Mouse (Mus musculus) forebrain, embryonic 14.5 days (tissue): ENCODE measurements around the gene St6gal1. TPM values are rescaled to one million over a fixed set of nuclear protein-coding genes. Genes with fewer than 3 reads are reported as not detected.
A peak's percentile ranks its signal among the peaks of the same experiment; 100 is the strongest.

ENCODE experiments used
- ATAC-seq: fragments of 200-750 bp; cut with Nextera tagmentation; 2 replicates; pipeline ENCODE4 v1.8.0; 2017; ENCODE audit warnings: mild to moderate bottlenecking, moderate library complexity
- DNase-seq: peaks from one replicate; pipeline ENCODE4 v3.0.0-alpha.2; 2015; ENCODE audit warnings: low spot score
- H3K27ac ChIP-seq: fragments of 300-500 bp; sonication (generic); 2 replicates; pipeline ENCODE4 v1.5.1; 2014; ENCODE audit warnings: low read depth, mild to moderate bottlenecking, control low read depth, low read length, moderate library complexity
- H3K27me3 ChIP-seq: fragments of 300-500 bp; sonication (generic); replicated peaks from 2 replicates; pipeline ENCODE4 v1.6.1; 2014; ENCODE audit warnings: low read length, control low read depth, mixed read lengths; ENCODE audit not compliant: control insufficient read depth, insufficient read depth
- H3K36me3 ChIP-seq: fragments of 300-500 bp; sonication (generic); 2 replicates; pipeline ENCODE4 v1.6.1; 2014; ENCODE audit warnings: low read length, control low read depth; ENCODE audit not compliant: control insufficient read depth, insufficient read depth
- H3K4me1 ChIP-seq: fragments of 300-500 bp; sonication (generic); 2 replicates; pipeline ENCODE4 v1.6.1; 2014; ENCODE audit warnings: antibody characterized with exemption, low read length, control low read depth; ENCODE audit not compliant: control insufficient read depth, insufficient read depth
- H3K4me2 ChIP-seq: fragments of 300-500 bp; sonication (generic); 2 replicates; pipeline ENCODE4 v1.6.1; 2014; ENCODE audit warnings: mild to moderate bottlenecking, control low read depth, low read length
- H3K4me3 ChIP-seq: fragments of 300-500 bp; sonication (generic); 2 replicates; pipeline ENCODE4 v1.5.1; 2014; ENCODE audit warnings: low read depth, low read length, control low read depth
- H3K9ac ChIP-seq: fragments of 300-500 bp; sonication (generic); 2 replicates; pipeline ENCODE4 v1.6.1; 2014; ENCODE audit warnings: mild to moderate bottlenecking, low read length, control low read depth, moderate library complexity
- H3K9me3 ChIP-seq: fragments of 300-500 bp; sonication (generic); replicated peaks from 2 replicates; pipeline ENCODE4 v1.6.1; 2016; ENCODE audit warnings: low read length, control low read depth, mixed read lengths; ENCODE audit not compliant: control insufficient read depth
- WGBS: fragments of 180-500 bp; shearing (Covaris S2); extraction: QIAGEN DNeasy Blood & Tissue Kit; methylation state at CpG from one replicate; pipeline ENCODE4 v1.1.7; 2014; 5-methylcytosine and 5-hydroxymethylcytosine counted together
- polyA plus RNA-seq: library from polyadenylated mRNA; unstranded; fragments of >200 nt; fragmentation: Nextera tagmentation; extraction: Ambion mirVana; gene quantifications from 2 replicates; pipeline ENCODE4 v1.2.1, GENCODE M21; 2014

Gene St6gal1
- polyA plus RNA-seq, 1 experiment from 2014 or later = 46.0 TPM

GRCm38 (mm10) chr16:23305830-23306623 is 81.5 kb downstream of the St6gal1 start:
- H3K27me3 ChIP-seq = no peaks in the 10 kb centered on the region
- H3K4me1 ChIP-seq = no peaks in the 10 kb centered on the region
- no peak for ATAC-seq
- 68% methylated on average over 10 of the region's 10 CpGs for WGBS
- DNase-seq = no peak
- H3K9ac ChIP-seq = no peak overlapping the region
- H3K36me3 ChIP-seq = no peaks in the 10 kb centered on the region
- no peak overlapping the region for H3K4me3 ChIP-seq
- no peak overlapping the region for H3K27ac ChIP-seq
- H3K9me3 ChIP-seq = no peaks in the 10 kb centered on the region
- no peak overlapping the region for H3K4me2 ChIP-seq

GRCm38 (mm10) chr16:23307142-23307968 is 82.8 kb downstream of the St6gal1 start:
- Histone ChIP-seq H3K4me1 (no peaks in the 10 kb centered on the region), H3K36me3 (no peaks in the 10 kb centered on the region), H3K9ac (no peak overlapping the region), H3K27me3 (no peaks in the 10 kb centered on the region), H3K4me3 (no peak overlapping the region), H3K4me2 (no peak overlapping the region), H3K9me3 (no peaks in the 10 kb centered on the region), H3K27ac (no peak overlapping the region)
- ATAC-seq = peak; percentile 48; the same call in 1 of the 2 replicates
- WGBS = 57% methylated on average over 12 of the region's 12 CpGs
- DNase-seq = no peak

DNA sequence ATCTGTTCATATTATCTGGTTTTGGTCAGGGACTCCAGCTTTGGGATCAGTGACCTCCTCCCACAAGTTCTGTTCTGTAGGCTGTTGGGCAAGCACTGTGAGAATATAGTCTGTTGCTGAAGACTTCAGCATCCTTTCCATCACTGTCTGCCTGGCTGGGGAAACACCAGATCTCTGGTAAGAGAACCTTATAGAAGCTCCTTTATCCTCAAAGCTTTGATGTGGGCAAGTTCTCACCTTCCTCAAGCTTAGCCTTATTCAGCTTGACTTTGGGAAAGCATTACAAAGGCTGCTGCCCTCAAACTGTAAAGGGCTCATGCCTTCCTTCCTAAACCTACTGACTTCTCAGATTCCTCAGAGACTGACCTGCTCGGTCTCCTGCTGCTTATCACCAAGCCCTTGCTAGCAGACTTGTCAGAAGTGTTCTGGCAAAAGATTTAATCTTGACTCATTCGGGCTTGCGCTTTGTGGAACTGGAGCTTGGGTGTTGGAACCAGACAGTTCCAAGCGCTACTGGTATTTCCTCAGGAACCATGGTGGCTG is 83.5 kb downstream of the St6gal1 start:
- ATAC-seq = no peak
- H3K9ac ChIP-seq = no peak overlapping the region
- H3K4me3 ChIP-seq = no peak overlapping the region
- H3K4me2 ChIP-seq = no peak overlapping the region
- DNase-seq = no peak
- H3K9me3 ChIP-seq = no peaks in the 10 kb centered on the region
- H3K27ac ChIP-seq = no peak overlapping the region
- H3K36me3 ChIP-seq = no peaks in the 10 kb centered on the region
- H3K27me3 ChIP-seq = no peaks in the 10 kb centered on the region
- 80% methylated on average over 4 of the region's 4 CpGs for WGBS
- no peaks in the 10 kb centered on the region for H3K4me1 ChIP-seq

- Histone ChIP-seq H3K9me3 (no peaks in the 10 kb centered on the region), H3K4me1 (no peaks in the 10 kb centered on the region), H3K9ac (no peak overlapping the region), H3K4me3 (no peak overlapping the region), H3K4me2 (no peak overlapping the region), H3K36me3 (no peaks in the 10 kb centered on the region), H3K27ac (no peak overlapping the region), H3K27me3 (no peaks in the 10 kb centered on the region)
- no peak for ATAC-seq
- DNase-seq = no peak
- WGBS = 85% methylated on average over 4 of the region's 4 CpGs
Observed at GRCm38 (mm10) chr16:23309080-23309479, 84.5 kb downstream of the St6gal1 start.

- no peak overlapping the region for H3K4me3 ChIP-seq
- no peaks in the 10 kb centered on the region for H3K27me3 ChIP-seq
- no peak overlapping the region for H3K9ac ChIP-seq
- H3K27ac ChIP-seq = no peak overlapping the region
- WGBS = 95% methylated on average over 9 of the region's 9 CpGs
- no peak overlapping the region for H3K4me2 ChIP-seq
- no peak for ATAC-seq
- no peaks in the 10 kb centered on the region for H3K4me1 ChIP-seq
- peaks cover 3% of the 10 kb centered on the region; the same call in 1 of the 2 replicates for H3K36me3 ChIP-seq
- no peaks in the 10 kb centered on the region for H3K9me3 ChIP-seq
- DNase-seq = no peak
Observed at GRCm38 (mm10) chr16:23312604-23313003, 88.1 kb downstream of the St6gal1 start.

DNA sequence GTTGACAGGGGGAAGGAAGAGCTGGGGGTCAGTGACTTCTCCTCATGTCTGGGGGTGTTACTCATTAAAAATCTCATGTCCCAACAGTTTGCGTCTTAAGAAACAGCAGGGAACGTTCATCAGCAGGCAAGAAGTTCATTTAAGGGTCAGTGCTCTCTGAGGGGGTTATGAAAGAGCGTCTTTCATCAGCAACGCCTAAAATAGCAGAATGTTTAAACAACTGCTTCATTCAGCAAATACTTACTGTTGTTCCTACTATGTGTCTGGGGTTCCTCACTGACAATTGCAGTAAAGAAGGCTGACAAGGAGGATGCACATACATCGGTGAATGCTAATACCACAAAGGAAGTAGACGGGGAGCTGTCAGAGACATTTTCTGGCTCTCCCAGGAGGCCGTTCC is 90.2 kb downstream of the St6gal1 start:
- H3K4me1 ChIP-seq = no peaks in the 10 kb centered on the region
- H3K4me2 ChIP-seq = no peak overlapping the region
- peaks cover 16% of the 10 kb centered on the region for H3K36me3 ChIP-seq
- H3K9me3 ChIP-seq = no peaks in the 10 kb centered on the region
- DNase-seq (no peak), ATAC-seq (no peak)
- H3K4me3 ChIP-seq = no peak overlapping the region
- H3K9ac ChIP-seq = no peak overlapping the region
- 25% methylated on average over 7 of the region's 7 CpGs for WGBS
- H3K27me3 ChIP-seq = no peaks in the 10 kb centered on the region
- H3K27ac ChIP-seq = no peak overlapping the region

- no peak for DNase-seq
- no peak overlapping the region for H3K27ac ChIP-seq
- no peak overlapping the region for H3K9ac ChIP-seq
- H3K27me3 ChIP-seq = no peaks in the 10 kb centered on the region
- no peaks in the 10 kb centered on the region for H3K9me3 ChIP-seq
- no peak overlapping the region for H3K4me2 ChIP-seq
- H3K4me1 ChIP-seq = no peaks in the 10 kb centered on the region
- H3K4me3 ChIP-seq = no peak overlapping the region
- WGBS = 92% methylated on average over 7 of the region's 7 CpGs
- H3K36me3 ChIP-seq = peaks cover 39% of the 10 kb centered on the region
- ATAC-seq = no peak
Observed at GRCm38 (mm10) chr16:23317411-23318047, 93.0 kb downstream of the St6gal1 start.

DNA sequence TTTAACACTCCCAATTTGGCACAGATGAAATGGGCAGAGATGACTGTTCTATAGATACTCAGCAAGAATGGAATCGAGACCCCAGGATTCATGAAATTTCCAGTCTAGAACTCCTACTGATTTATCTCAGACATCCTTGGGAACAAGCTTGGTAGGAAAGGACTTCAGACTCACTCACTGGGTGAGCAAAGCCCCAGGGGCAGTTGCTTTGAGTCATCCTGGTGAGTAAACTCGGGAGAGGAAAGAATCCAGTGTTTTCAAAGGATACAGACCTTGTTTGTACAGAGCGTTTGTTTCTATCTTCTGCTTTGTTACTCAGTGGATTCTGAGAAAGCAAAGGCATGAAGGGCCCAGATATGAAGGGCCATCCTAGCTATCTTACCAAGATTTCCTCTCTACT is 95.5 kb downstream of the St6gal1 start:
- Histone ChIP-seq H3K9me3 (no peaks in the 10 kb centered on the region), H3K9ac (no peak overlapping the region), H3K27me3 (no peaks in the 10 kb centered on the region), H3K36me3 (peaks cover 39% of the 10 kb centered on the region), H3K4me1 (peaks cover 5% of the 10 kb centered on the region), H3K27ac (no peak overlapping the region), H3K4me3 (no peak overlapping the region), H3K4me2 (no peak overlapping the region)
- 83% methylated on average over 3 of the region's 3 CpGs for WGBS
- ATAC-seq = no peak
- no peak for DNase-seq
